Mouse (Mus musculus): ENCODE data around the gene Cstad. TPM values are rescaled to one million over a fixed set of nuclear protein-coding genes. Genes with fewer than 3 reads are reported as not detected.
A peak's percentile ranks its signal among the peaks of the same experiment; 100 is the strongest.

The Cstad gene
- total RNA-seq, 1 experiment from 2014 or later = 1.9 TPM

GRCm38 (mm10) chr2:30647882-30648494 is 53.1 kb downstream of the Cstad start:
- no peak for ATAC-seq (replicated peaks in 1 of 2; ENCODE audit: insufficient read depth in 1 of 2, low FRiP score in 2 of 2, low TSS enrichment in 1 of 2, low read depth in 1 of 2, poor library complexity in 2 of 2, severe bottlenecking in 2 of 2)

DNA sequence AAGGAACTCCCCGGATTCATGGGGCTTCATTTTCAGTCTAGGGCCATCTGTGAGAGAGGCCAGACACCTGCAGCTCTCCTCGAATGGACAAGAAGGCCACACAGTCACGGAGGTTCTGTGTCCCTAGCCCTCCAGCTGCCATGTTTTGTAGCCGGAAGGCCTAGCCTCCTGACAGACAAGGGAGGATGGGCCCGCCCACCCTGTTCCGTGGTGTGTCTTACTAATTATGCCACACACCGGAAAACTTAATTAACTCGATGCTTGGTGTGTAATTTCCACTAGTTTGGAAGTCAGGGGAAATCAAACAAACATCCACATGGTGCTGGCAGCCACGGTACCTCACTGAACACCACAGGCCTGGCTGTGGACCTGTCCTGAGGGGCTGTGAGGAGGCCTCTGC is 55.4 kb downstream of the Cstad start:
- ATAC-seq (replicated peaks in 1 of 2; ENCODE audit: insufficient read depth in 1 of 2, low FRiP score in 2 of 2, low TSS enrichment in 1 of 2, low read depth in 1 of 2, poor library complexity in 2 of 2, severe bottlenecking in 2 of 2) = no peak

DNA sequence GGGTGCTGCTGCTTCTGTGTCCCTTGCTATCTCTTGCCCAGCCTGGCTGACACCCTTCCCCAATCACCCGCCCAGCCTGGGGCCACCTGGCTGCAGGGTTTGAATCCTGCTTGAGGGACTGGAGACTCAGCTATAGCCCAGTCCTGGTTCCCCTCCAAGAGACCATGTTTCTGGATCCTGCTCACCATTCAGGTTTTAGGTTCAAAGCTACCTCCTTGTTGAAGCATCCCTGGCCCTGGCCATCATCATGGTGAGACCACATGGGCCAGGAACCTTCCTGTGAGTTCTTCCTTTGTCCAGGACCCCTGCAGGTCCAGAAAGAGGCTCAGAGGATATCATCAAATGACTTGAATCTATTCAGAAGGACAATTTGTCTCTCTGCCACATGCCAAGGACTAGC is 57.0 kb downstream of the Cstad start:
- ATAC-seq (replicated peaks in 1 of 2; ENCODE audit: insufficient read depth in 1 of 2, low FRiP score in 2 of 2, low TSS enrichment in 1 of 2, low read depth in 1 of 2, poor library complexity in 2 of 2, severe bottlenecking in 2 of 2) = no peak

GRCm38 (mm10) chr2:30652581-30653037 is 57.8 kb downstream of the Cstad start:
- ATAC-seq (replicated peaks in 1 of 2; ENCODE audit: insufficient read depth in 1 of 2, low FRiP score in 2 of 2, low TSS enrichment in 1 of 2, low read depth in 1 of 2, poor library complexity in 2 of 2, severe bottlenecking in 2 of 2) = no peak

GRCm38 (mm10) chr2:30653046-30653445 is 58.2 kb downstream of the Cstad start:
- no peak for ATAC-seq (replicated peaks in 1 of 2; ENCODE audit: insufficient read depth in 1 of 2, low FRiP score in 2 of 2, low TSS enrichment in 1 of 2, low read depth in 1 of 2, poor library complexity in 2 of 2, severe bottlenecking in 2 of 2)

DNA sequence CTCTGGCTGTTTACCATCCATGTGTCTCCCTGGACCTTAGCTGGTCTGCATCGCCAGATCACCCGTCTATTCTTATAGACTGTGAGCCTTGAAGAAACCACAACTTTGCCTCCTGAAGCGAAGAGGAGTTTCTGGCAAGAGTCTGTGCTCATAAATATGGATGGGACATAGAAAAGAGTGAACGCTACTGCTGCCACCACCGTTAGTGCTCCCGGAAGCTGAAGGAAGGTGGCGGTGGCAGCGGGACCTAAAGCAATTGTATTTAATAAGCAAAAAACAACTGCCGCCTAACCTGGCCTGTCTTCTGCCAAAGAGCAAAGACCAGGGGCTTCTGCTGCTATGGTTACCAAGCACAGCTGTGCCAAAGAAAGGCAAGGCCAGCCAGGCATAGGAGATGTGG is 59.3 kb downstream of the Cstad start:
- no peak for ATAC-seq (replicated peaks in 1 of 2; ENCODE audit: insufficient read depth in 1 of 2, low FRiP score in 2 of 2, low TSS enrichment in 1 of 2, low read depth in 1 of 2, poor library complexity in 2 of 2, severe bottlenecking in 2 of 2)

DNA sequence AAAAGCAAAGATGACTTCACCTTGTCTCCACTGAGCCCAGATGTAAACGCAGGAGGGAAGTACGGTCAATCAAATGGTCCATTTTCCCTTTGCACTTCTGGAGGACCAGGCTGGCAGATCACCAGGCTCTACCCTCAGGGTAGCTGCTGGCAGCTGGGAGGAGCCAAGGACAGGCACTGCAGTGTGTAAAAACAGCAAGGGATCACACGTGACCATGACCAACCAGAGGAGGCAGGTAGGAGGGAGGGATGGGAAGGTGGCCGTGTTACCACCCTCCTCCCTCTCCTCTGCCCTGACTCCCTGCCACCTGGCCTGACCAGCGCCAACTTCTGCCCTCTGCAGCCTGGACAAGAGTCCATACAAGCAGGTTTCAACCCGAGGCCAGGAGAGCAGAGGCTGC is 59.7 kb downstream of the Cstad start:
- no peak for ATAC-seq (replicated peaks in 1 of 2; ENCODE audit: insufficient read depth in 1 of 2, low FRiP score in 2 of 2, low TSS enrichment in 1 of 2, low read depth in 1 of 2, poor library complexity in 2 of 2, severe bottlenecking in 2 of 2)

DNA sequence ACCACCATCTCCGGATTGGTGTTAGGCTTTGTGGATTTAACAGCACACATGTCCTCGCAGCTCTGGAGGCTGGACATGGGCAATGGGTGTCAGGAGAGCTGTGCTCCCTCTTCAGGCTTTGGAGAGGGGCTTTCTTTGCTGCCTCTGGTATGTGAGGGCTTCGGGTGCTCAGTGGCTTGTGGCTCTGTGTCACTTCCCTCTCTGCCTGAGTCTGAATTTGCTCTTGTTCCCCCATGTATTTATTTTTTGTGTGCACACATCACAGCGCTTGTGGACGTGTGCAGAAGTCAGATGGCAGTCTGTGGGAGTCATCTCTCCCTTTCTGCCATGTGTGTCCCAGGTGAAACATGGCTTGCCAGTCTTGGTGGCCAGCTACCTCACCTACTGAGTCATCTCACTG is 60.9 kb downstream of the Cstad start:
- no peak for ATAC-seq (replicated peaks in 1 of 2; ENCODE audit: insufficient read depth in 1 of 2, low FRiP score in 2 of 2, low TSS enrichment in 1 of 2, low read depth in 1 of 2, poor library complexity in 2 of 2, severe bottlenecking in 2 of 2)

DNA sequence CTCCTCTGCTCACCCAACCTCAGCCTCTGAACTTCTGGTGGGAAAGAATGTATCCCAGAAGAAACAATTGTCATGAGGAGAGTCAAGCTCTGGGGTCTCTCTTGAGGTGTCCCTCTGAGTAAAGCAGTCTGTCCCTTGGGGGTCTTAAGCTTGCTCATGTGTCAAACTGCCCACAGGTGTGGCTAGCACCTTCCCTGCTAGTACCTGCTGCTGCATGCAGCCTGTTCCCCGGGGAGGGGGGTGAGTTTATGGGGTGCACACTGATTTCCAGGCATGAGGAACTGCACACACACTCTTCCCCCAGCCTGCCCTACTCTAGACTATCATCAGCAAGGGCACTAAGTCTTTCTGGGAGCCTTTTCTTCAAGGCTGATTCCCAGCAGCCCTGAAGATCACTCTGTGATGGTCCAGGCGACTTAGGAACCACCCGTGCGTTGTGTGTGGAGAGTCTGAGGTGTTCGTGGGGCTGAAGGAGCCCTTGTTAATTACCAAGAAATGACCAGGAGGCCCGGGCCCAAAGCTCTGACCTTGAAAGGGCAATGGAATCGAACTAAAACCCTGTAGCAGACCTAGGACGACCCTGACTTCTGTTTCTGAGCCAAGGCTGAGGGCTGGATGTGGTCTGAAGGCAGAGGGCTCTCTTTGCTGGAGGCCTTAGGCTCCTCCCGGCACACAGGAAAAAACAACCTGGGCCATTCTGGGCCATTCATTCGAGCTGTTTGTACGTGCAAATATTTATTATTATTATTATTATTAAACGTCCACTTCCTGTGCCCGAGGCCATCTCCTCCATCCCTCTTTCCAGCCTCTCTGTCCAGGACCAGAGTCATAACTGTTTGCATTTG is 62.1 kb downstream of the Cstad start:
- ATAC-seq (replicated peaks in 1 of 2; ENCODE audit: insufficient read depth in 1 of 2, low FRiP score in 2 of 2, low TSS enrichment in 1 of 2, low read depth in 1 of 2, poor library complexity in 2 of 2, severe bottlenecking in 2 of 2) = no peak

GRCm38 (mm10) chr2:30657674-30658479 is 63.0 kb downstream of the Cstad start:
- no peak for ATAC-seq (replicated peaks in 1 of 2; ENCODE audit: insufficient read depth in 1 of 2, low FRiP score in 2 of 2, low TSS enrichment in 1 of 2, low read depth in 1 of 2, poor library complexity in 2 of 2, severe bottlenecking in 2 of 2)

DNA sequence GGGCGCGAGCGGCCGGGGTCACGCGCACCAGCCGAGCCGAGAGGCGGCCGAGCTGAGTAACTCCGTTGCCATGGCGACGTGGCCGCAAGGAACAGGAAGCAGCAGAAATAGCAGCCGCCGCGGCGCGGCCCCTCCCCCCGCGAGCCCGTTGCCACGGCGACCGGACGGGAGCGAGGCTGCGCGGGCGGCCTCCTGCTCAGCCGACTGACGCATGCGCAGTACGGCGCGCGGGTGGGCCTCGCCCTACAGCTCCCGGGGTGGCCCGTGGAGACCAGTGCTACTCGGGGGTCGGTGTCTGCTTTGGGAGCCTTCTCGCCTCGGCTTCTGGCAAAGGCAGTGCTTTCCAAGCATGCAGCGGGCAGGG is 63.6 kb downstream of the Cstad start:
- ATAC-seq (replicated peaks in 1 of 2; ENCODE audit: insufficient read depth in 1 of 2, low FRiP score in 2 of 2, low TSS enrichment in 1 of 2, low read depth in 1 of 2, poor library complexity in 2 of 2, severe bottlenecking in 2 of 2) = peak; percentile 67 to 78

Other genes with a start within 250 kb of the Cstad start
- 30.4 and 41.2 TPM in 2 replicates for gene Sh3glb2, start 235.7 kb upstream of the Cstad start, total RNA-seq (2017)
- gene Miga2, start 230.8 kb upstream of the Cstad start, total RNA-seq (2017) = 7.4 and 14.8 TPM in 2 replicates
- 7.4 and 24.5 TPM in 2 replicates for gene Dolpp1, start 202.8 kb upstream of the Cstad start, total RNA-seq (2017)
- 7.1 and 8.9 TPM in 2 replicates for gene Crat, start 179.2 kb upstream of the Cstad start, total RNA-seq (2017)
- gene Ptpa, start 179.0 kb upstream of the Cstad start, total RNA-seq (2017) = 60.4 and 66.6 TPM in 2 replicates
- 0.19 and 2.4 TPM in 2 replicates for gene Ier5l, start 120.8 kb upstream of the Cstad start, total RNA-seq (2017)
- gene 1700001O22Rik, start 208.6 kb downstream of the Cstad start, total RNA-seq (2017) = 1.8 and 3.0 TPM in 2 replicates
- gene Ntmt1, start 212.8 kb downstream of the Cstad start, total RNA-seq (2017) = 21.2 and 22.6 TPM in 2 replicates
- 10.7 and 15.6 TPM in 2 replicates for gene Asb6, start 235.3 kb downstream of the Cstad start, total RNA-seq (2017)
- not detected in 2 replicates for gene Prrx2, start 239.9 kb downstream of the Cstad start, total RNA-seq (2017)